Mouse (Mus musculus) testis, postnatal 10 days (tissue): ENCODE data around the gene Pde6c.
A peak's percentile ranks its signal among the peaks of the same experiment; 100 is the strongest.

Experiments
- DNase-seq: peaks from one replicate; pipeline ENCODE4 v3.0.0; 2021; ENCODE audit warnings: low spot score

Pde6c gene

DNA sequence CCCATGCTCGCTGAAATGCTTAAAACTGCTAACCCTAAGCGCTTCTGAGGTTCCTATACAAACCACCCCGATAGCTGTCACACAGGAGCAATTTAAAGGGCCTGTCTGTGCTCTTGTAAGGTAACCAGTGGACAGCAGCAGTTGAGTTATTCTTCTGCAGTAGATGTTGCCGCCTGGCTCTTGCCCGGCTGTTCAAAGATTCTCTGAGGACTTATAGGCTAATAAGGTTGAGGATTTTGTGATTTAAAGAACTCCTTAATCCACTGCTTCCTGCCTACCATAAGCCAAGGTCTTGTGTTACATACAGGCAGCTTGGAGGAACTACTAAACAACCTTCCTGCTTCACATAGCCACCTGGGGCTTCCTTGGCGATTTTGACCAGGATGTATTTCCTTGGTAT, at the start of gene Pde6c:
Gene Pde6c, plus strand, starts transcription at position 301 of the 400 bp plus-strand sequence.
- no peak for DNase-seq

DNA sequence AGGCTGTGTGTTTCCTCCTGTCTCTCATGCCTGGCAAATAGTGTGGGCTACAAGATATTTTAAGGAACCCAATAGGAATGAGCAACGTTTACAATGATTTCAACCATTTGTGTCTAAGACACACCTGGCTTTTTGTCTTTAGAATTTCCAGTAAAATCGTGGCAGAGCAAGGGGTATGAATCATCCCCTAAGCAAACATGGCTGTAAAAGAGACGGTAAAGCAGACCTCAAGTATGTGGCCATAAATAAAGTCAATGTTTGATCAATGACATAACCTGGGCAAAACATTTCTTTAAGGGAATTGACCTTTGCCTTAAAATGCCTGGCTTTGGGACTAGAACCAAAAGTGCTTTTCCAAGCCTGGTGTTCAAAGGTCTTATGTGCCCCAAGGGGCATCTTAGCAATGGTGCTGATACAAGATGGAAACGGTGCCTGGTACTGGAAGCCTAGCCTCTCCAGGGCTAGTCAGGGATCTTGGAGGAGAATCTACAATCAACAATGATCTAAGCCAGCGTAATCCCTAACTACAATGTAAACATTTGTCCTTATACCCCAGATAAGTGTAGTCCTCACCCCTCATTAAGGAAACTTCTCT, 49.6 kb upstream of the Pde6c start:
- DNase-seq = no peak

GRCm38 (mm10) chr19:38085841-38086240, 46.7 kb upstream of the Pde6c start:
- DNase-seq = no peak

DNA sequence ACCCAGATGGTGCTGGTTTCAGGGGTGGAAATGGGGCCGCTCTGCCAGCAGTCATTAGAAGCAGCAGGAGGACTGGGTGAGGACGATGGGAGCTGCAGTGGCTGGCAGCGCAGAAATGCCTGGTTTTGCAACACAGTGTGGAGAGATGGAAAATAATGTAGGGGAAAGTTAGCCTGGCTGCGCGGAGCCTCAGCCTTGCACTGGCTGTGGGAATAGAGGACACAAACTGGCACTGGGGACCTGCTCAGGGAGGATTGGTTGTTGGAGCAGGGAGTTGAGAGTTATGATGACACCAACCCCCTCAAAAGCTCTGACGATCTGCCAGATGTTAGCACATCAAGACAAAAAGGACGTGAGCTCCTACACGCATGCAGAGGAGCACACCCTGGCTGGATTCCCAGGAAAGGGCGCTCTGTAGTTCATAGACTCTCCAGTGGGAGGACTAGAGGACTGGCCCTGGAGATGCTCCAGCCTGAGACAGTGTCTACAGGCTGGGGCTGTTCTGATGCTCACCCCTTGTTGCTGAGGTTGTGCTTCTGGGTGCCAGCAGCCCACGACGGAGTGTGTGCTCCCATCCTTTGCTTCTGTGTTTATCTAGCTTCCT, 45.5 kb upstream of the Pde6c start:
- DNase-seq = peak; percentile 75

DNA sequence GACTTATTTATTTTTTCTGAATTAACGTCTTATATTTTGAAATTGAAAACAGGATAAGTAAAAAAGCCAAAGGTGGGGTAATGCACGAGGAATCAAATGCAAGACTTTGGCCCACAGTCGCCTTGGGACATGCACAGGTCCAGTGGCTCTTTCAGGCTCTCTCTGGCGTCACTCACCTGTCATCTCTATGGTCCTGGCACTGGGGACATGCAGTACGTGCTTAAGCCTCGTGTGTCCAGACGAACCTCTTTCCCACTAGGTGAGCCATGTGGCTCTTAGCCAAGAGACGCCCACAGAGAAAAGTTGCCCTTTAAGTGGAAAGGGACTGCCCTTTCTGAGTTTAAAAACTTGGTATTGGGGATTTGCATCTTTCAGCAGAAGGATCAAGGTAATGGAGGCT, 43.2 kb upstream of the Pde6c start:
- no peak for DNase-seq

DNA sequence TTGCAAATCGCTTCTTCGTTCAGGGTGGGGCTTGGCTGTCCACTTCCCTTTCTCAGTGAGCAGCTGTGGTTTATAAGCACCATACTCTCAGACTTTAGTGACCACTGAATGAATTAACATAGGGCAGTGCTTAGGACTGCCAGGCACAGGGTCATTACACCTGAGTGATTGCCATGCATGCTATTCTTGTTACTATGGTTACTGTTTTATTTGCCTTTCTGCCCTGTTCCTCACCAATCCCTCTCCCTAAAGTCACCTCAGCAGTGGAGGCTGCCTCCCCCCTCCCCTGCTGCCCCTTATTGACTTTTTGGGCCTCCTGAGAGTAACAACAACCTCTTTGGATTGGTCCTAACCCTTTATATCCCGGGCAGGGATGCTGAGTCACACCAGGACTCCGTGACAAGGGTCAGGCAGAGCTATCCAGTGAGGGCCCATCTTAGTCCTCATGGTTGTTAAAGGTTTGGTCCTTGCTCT, 41.0 kb upstream of the Pde6c start:
- no peak for DNase-seq

GRCm38 (mm10) chr19:38096231-38096630, 36.4 kb upstream of the Pde6c start:
- no peak for DNase-seq

DNA sequence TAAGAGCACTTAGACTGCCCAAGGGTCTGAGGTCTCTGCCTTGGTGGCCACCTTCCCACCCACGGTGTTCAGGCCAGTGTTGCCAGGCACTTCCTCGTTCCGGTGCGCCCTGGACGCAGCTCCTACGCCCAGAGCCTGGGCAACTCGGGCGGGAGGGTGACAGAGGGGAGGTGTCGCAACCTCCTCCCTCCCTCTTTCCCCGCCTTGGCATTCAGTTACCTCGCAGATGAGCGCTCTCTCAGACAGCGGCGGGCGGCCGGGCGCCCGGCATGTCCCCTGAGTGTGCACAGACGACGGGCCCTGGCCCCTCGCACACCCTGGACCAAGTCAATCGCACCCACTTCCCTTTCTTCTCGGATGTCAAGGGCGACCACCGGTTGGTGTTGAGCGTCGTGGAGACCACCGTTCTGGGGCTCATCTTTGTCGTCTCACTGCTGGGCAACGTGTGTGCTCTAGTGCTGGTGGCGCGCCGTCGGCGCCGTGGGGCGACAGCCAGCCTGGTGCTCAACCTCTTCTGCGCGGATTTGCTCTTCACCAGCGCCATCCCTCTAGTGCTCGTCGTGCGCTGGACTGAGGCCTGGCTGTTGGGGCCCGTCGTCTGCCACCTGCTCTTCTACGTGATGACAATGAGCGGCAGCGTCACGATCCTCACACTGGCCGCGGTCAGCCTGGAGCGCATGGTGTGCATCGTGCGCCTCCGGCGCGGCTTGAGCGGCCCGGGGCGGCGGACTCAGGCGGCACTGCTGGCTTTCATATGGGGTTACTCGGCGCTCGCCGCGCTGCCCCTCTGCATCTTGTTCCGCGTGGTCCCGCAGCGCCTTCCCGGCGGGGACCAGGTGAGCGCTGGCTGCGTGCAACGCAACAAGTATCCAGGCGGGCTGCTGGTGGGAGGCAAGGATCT, 35.5 kb upstream of the Pde6c start, which contains the start of gene Ffar4:
Gene Ffar4, plus strand, starts transcription at position 214 of the 901 bp plus-strand sequence.
- DNase-seq = no peak

DNA sequence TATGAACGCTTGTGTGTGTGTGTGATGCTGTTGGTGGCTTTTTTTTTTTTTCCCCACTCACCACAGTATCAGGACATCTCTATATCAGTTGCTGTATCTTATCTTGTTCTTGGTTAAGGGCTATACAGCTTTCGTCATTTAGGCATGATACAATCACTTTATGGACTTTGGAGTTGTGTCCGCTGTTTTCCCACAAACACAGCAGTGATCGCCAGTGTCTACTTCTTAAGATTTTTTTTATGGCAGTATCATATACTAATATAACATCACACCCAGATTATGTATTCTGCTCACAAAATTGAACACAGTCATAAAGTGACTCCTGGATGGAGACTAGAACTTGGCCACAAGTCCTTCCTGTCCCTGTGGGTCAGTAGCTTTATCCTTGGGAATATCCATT, 24.7 kb upstream of the Pde6c start:
- DNase-seq = no peak

- no peak for DNase-seq
Observed at GRCm38 (mm10) chr19:38109506-38110242, 22.9 kb upstream of the Pde6c start.

GRCm38 (mm10) chr19:38111056-38111455, 21.5 kb upstream of the Pde6c start:
- DNase-seq = no peak

- no peak for DNase-seq
Observed at GRCm38 (mm10) chr19:38112575-38112974, 20.0 kb upstream of the Pde6c start.

DNA sequence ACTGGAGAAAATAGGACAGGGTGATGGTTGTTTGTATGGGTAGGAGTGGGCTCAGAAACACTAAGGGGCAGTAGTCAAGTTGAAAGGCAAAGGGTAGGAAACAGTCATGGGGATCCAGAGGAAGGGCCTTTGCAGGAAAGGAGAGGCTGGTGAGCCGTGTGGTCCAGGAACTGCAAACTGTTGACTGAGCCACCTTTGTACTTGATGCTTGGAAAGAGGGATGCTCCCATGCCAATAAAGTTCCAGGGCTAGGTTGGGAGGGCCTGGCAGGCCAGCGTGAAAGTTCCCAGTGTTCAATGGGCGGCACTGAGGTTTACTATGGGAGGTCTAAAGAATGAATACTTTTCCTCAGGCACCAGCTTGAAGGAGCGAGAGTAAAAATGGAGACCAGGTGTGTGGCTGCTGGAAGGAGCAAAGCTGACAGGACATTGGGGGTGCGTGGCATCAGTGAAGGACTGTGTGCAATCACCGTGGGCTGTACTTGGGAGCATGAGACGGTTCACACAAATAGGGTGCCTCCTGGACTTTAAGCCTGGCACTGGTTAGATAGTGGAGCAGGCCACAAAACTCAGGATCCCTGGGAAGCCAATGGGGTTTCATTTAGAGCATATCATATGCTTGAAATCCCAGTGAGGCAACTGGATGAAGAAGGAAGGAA, 17.6 kb upstream of the Pde6c start:
- no peak for DNase-seq

- DNase-seq = no peak
Observed at GRCm38 (mm10) chr19:38120123-38120760, 12.3 kb upstream of the Pde6c start.

- no peak for DNase-seq
Observed at GRCm38 (mm10) chr19:38123921-38124320, 8.7 kb upstream of the Pde6c start.

DNA sequence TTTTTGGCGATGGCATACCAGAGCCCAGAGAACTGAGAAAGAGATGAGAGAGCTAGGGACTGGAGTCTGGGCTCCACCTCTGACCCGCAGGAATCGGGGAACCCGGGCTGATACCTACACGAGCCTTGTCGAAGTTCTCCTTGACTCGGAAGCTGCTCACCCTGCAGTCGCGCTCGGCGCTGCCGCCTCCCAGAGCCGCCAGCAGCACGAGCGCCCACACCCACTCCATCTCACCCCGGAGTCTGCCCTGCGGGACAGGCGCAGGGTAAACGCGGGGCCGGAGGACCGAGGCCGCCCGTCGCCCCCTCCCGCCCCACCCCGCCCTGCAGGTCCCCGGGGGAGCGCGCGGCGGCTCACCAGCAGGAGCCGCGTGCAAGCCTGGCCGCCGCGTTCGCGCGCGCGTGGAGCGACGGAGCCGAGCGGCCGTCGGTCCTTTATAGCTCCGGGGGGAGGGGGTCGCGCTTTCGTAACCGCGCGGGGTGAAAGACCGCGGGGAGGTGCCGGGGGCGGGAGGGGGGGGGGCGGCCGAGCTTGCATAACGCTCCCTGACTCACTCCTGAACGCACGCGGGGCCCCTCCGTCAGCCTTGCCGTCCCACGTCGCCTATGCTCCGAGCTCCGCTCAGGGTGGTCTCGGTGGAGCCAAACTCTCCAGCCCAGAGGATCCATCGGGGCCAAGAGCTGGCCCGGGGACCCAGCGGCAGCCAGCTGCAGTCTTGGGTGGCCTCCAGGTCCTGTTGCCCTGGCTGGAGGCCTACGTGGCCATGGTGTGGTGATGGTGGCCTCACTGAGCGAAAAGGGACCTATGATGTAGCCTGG, 8.0 kb upstream of the Pde6c start:
- peak; percentile 58 for DNase-seq

GRCm38 (mm10) chr19:38125219-38125610, 7.4 kb upstream of the Pde6c start, which contains the start of gene Rbp4:
Gene Rbp4 (minus strand): TSS chr19:38125281.
- no peak for DNase-seq

DNA sequence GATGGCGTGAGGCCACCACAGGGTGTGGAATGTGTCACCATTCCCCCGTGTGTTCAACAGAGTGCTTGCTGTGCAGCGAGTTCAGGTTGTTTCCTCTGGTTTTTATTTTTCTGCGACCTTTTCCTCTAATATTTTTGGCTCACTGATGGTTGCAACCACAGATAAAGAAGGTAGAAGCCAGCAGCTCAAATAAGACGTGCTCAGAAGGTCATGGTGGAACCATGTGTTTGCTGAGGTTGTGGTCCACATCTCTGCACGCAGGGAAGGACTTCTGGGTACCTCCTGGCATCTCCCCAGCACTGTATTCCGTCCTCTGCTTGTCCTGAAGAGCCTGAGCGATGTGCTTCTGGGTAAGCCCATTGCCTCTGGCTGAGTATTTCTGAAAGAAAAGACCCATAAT, 5.9 kb upstream of the Pde6c start:
- DNase-seq = no peak

- no peak for DNase-seq
Observed at GRCm38 (mm10) chr19:38133986-38134385, 1.4 kb downstream of the Pde6c start.

DNA sequence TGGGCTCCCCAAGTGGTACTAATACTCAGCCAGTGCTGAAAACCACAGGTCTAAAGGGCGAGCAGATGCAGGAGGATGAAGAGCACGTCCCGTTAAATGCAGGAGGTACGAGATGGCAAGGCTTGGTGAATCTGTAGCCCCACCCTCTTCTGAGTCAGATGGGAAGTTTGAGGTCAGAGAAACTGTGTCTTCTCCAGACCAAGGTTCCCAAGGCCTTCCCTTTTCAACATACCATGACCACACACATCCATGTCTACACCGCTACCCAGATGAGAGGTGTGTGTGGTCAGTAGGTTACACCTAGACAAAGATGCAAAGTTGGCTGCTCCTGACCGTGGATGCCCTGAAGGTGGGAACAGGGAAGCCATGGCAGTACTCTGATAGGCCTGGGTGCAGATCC, 2.2 kb downstream of the Pde6c start:
- DNase-seq = no peak
